Mouse (Mus musculus): ENCODE data around the gene Wdr12. TPM values are rescaled to one million over a fixed set of nuclear protein-coding genes. Genes with fewer than 3 reads are reported as not detected.
"Not testable (repeated sequence)": the region's sequence is repeated elsewhere in the genome, so short reads cannot be mapped to it uniquely, and the experiment has no call there.

Gene Wdr12
- total RNA-seq (2021) = 10 to 100 TPM; 11.0 to 14.9 TPM
- long read RNA-seq, experiment 1, full-length matches to known transcripts = 11 of 15 reads
- long read RNA-seq, experiment 1, partial matches to known transcripts = 3 of 15 reads
- long read RNA-seq, experiment 1, other reads (novel, unspliced or antisense) = 1 of 15 reads
- long read RNA-seq, experiment 2, full-length matches to known transcripts = 39 of 48 reads
- long read RNA-seq, experiment 2, partial matches to known transcripts = 2 of 48 reads
- long read RNA-seq, experiment 2, other reads (novel, unspliced or antisense) = 7 of 48 reads

DNA sequence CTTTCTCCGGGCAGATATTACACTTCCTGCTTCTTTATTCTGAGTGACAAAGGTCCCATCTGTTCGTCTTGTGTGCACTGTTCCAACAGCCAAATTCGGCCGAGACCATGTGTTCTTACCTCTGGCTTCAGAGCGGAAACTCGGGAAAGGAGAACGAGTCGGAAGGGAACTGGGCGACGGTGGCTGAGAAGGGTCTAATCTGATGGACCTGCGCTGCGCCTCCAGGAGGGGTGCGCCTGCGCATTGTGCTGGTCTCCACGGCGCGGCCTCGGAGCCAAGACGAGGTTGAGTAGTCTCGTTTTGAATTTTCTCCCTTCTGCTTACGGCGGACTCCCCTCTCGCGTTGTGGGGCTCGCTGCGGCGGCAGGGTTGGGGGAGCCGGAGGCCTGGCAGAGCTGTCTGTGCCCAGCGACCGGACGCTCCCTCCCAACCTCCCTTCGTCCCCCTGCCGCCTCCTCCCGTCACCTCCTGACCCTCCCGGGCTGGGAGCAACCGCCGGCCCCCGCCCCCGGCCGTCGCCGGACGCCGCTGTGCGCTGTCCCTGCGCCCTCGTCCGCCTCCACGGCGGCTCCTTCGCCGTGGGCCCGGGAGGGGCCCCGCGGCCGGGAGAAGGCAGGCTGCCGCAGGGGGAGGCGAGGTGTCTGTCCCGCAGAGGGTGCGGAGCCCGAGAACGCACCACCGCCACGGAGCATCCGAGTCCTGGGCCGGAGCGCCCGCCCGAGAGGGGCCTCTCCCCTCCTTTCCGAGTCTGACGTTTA, at the start of gene Wdr12, which contains the start of gene Carf:
Gene Wdr12 (minus strand): TSS at position 622 of the 758 bp plus-strand sequence.
Gene Carf (plus strand): TSS at position 224 of the 758 bp plus-strand sequence.
- peak; percentile 93 for DNase-seq
- intact Hi-C loops (cut with DNase I) = no loop called here

- DNase-seq = no peak
- intact Hi-C loops (cut with DNase I) = no loop called here
These were observed 38.9 kb upstream of the Wdr12 start for GRCm38 (mm10) chr1:60137346-60137745.

DNA sequence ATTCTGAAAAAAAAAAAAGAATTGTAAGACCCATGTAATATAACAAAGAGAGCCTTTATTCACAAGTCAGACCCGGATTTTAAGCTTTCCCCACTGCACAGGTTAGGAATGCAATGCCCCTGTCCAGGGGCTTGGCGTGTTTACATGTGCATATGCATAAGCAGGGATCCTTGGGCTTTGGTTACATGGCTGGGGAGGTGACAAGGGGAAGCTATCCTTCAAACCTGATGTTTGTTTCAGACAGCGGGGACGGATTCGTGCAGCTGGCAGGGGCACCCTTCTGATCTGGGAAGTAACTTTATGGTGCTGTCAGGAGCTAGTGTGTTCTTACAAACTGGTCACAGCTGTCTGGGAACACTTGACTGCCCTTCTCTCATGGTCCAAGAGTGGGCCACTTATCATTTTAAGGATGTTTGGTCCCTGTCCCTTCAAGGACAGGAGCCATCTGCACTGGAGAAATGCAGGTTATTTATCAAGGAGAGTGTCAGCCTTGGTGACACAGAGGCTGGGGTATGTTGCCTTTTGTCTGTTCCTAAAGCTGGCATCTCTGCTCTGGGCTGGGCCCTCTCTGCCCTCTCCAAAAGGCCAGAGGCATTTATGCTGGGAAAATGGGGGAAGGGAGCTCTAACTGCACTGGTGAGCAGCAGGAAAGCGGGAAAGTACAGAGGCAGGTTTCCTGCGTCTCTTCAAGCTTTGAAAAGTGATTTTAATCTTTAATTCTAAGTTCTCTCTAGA, 19.4 kb upstream of the Wdr12 start:
- intact Hi-C loops (cut with DNase I) = no loop called here
- DNase-seq = no peak

- DNase-seq = no peak
- intact Hi-C loops (cut with DNase I) = no loop called here
These were observed 6.1 kb upstream of the Wdr12 start for GRCm38 (mm10) chr1:60104582-60104981.

DNA sequence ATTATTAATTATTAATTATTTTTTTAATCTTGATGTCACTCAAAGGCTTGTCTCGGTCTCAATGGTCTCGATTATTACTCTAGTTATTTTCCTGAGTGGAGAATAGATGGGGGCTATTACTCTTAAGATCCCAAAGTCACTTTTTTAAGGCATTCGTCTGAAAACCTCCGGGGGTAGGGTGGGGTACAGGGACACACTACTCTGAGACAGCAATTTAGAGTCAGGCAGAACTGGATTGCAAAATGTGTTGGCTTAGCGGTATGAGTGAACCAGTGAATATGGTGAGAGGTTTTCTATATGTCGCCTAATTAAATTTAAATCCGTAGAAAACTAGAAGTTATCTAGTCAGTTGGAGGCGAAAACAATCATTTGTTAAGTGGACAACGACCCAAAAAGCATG, 394 bp upstream of the Wdr12 start:
- intact Hi-C loops (cut with DNase I) = no loop called here
- DNase-seq = no peak

- peak; percentile 20 to 38 for DNase-seq
- intact Hi-C loops (cut with DNase I) = no loop called here
These were observed 995 bp downstream of the Wdr12 start for GRCm38 (mm10) chr1:60097277-60098023.

DNA sequence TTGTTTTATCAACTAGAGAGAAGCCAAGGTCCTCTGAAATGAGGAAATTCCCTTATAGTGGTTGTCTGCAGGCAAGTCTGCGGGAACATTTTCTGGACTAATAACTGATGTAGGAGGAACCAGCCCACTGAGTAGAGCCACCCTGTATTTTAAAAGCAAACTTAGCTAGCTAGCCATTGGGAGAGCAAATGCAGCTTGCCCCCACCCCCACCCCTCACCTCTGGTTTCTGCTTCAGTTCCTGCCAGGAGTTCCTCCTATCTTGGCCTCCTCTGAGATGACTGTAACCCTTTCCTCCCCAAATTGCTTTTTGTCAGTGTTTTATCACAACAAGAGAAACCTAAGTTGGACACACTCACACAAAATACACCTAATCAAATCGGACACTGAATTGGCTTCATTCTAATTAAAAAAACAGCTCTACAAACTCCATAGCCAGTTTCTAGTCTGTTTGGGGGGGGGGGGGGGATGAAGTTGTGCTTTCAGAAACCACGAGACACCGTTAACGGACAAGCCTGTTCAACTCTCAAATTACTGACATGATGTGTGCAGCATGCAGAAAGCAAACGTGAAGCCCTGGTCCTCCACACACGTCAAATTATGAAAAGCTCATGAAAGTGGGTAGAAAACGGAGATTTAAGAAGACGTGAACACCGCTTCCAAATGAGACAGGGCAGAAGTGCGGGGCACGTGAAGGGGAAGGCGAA, 1.7 kb downstream of the Wdr12 start:
- intact Hi-C loops (cut with DNase I) = no loop called here
- DNase-seq = no peak

GRCm38 (mm10) chr1:60076411-60076810, 22.0 kb downstream of the Wdr12 start:
- intact Hi-C loops (cut with DNase I) = no loop called here

DNA sequence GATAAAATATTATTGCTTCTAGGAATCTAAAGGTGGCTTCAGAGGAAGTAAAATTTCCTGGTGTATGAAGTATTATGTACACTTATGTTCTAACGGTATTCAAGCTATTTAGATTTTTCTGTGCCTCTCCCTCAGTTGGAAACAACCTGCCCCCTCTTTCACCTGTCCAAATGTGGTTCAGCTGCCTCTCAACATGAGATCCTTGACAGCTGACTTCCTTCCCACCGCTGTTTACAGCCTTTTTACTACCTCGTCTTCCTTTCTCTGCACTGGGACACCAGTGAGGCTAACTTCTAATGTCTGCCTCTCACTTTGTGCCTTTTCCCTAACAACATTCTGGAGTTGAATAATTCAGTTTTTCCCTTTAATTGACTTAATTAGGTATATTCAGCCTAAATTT, 22.9 kb downstream of the Wdr12 start:
- no peak for DNase-seq
- intact Hi-C loops (cut with DNase I) = no loop called here

More at GRCm38 (mm10) chr1:60076411-60076810, 22.0 kb downstream of the Wdr12 start:
- DNase-seq = no peak

- intact Hi-C loops (cut with DNase I) = no loop called here
- no peak for DNase-seq
These were observed 23.5 kb downstream of the Wdr12 start for GRCm38 (mm10) chr1:60074935-60075334.

GRCm38 (mm10) chr1:60070725-60071124, 27.7 kb downstream of the Wdr12 start:
- DNase-seq; intact Hi-C loops (cut with DNase I): not testable (repeated sequence)

GRCm38 (mm10) chr1:60056310-60056709, 42.1 kb downstream of the Wdr12 start:
- intact Hi-C loops (cut with DNase I) = no loop called here
- no peak for DNase-seq

- intact Hi-C loops (cut with DNase I) = no loop called here
- DNase-seq = no peak
These were observed 43.8 kb downstream of the Wdr12 start for GRCm38 (mm10) chr1:60054659-60055058.

- intact Hi-C loops (cut with DNase I); DNase-seq: not testable (repeated sequence)
These were observed 51.0 kb downstream of the Wdr12 start for GRCm38 (mm10) chr1:60047481-60047880.

GRCm38 (mm10) chr1:60044595-60044994, 53.9 kb downstream of the Wdr12 start:
- intact Hi-C loops (cut with DNase I) = no loop called here

GRCm38 (mm10) chr1:60042796-60043469, 55.5 kb downstream of the Wdr12 start, which contains the start of gene Ica1l:
Gene Ica1l, minus strand, starts transcription at chr1:60043184.
- intact Hi-C loops (cut with DNase I) = no loop called here
- DNase-seq = peak; percentile 16 to 34

More at GRCm38 (mm10) chr1:60044595-60044994, 53.9 kb downstream of the Wdr12 start:
- DNase-seq = no peak

GRCm38 (mm10) chr1:60042398-60042795, 56.0 kb downstream of the Wdr12 start:
- DNase-seq = no peak
- intact Hi-C loops (cut with DNase I) = no loop called here

DNA sequence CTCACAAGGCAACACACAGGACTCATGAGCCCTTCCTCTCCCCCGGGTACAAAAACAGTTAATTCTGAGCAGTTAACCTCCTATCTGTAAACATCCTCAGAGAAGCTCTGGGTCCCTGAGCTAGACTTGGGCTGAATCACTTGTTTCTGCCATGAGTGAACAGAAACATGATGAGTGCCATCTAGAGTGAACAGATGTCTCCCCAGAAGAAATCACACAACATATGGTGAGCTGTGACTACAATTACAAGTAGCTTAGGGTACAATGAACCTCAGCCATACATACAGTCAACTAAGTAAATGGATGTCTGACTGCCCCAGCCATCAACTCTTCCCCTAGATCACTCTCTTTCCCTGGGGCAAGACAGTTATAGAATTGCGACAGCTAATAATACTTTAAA, 63.4 kb downstream of the Wdr12 start:
- DNase-seq = no peak
- intact Hi-C loops (cut with DNase I) = no loop called here
